Mouse (Mus musculus): ENCODE measurements at regions not wholly inside any gene's neighbourhood (a gene's known extent, or its start where the extent isn't known, plus 50 kb on each side); places are given as distances from the start of the nearest gene placed in this dataset.
"Not testable (repeated sequence)": the region's sequence is repeated elsewhere in the genome, so short reads cannot be mapped to it uniquely, and the experiment has no call there.

DNA sequence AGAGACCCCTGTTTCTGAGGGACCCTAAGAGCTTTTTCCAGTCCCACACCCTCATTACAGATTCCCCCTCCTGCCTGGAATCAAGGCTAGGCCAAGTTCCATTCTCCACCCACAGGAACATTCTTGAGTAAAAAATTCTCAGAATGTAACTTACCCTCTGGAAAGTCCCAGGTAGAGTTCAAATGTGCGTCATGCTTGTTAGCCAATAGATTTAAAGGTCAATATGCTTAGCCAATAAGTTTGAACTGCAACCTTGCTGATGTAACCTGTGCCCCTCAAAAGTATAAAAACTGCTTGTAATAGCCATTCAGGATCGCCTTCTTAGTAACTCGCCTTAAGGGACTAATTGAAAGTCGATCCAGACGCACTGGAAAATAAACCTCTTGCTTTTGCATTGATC is 77.7 kb upstream of the Thpo start:
- not testable (repeated sequence) for TF ChIP-seq POLR2A (IDR thresholded peaks at IDR 0.05; ENCODE audit: insufficient read depth, low read length); CTCF (IDR thresholded peaks at IDR 0.05; ENCODE audit: low read depth, low read length)

Measured in ES-Bruce4 (cell line).